Mouse (Mus musculus): ENCODE results near the gene Fgd2.

Fgd2 gene

GRCm38 (mm10) chr17:29397480-29398433, 37.0 kb downstream of the Fgd2 start:
- DNase-seq (ENCODE audit: low spot score), result peak; percentile 68

- DNase-seq (ENCODE audit: low spot score), result no peak
Measured at GRCm38 (mm10) chr17:29398434-29399026, 37.8 kb downstream of the Fgd2 start.

DNA sequence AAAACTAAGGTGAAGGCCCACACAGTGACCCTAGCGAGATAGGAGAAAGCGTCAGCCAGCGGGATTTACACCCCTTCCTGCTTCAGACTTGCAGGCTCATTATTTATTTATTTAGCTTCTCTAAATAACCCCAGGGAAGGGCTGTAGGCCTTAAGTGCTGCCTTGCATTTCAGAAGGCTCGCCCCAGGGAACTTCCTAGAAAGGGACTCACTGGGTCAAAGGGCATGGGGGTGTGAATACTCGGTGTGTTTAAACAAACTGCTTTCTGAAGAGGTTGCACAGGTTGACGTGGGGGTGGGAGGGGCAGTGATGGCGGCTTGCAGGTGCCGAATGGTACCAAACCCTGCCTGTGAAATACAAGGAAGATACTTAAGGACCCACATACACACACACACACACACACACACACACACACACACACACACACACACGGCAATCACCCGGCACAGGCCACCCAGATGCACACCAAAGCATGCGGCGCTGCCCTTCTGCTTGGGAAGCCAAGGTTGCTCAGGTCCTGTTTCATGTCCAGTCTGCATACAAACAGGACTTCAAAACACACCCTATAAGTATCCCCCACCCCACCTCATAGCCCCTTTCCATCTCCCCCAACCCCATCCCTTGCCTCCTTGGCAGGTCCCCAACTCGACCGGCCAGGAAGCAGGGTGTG, 38.7 kb downstream of the Fgd2 start:
- DNase-seq (ENCODE audit: low spot score), result no peak

DNA sequence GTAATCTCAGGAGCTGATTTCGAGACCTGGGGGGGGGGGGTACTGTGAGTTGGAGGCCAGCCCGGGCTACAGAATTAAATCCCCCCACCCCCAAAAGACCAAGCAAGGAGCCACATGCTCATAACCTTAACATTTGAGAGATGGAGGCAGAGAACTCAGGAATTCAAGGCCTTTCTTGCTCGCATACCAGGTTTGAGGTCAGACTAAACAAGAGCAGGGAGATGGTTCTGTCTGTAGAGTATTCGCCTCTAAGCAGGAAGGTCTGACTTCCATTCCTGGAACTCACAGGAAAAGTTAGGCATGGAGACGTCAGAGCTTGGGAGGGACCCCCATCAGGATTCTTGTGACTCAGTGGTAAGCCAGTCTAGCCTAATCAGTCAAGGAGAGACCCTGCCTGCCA, 39.3 kb downstream of the Fgd2 start:
- DNase-seq (ENCODE audit: low spot score), result no peak

- no peak for DNase-seq (ENCODE audit: low spot score)
Measured at GRCm38 (mm10) chr17:29401741-29402268, 41.1 kb downstream of the Fgd2 start.

DNA sequence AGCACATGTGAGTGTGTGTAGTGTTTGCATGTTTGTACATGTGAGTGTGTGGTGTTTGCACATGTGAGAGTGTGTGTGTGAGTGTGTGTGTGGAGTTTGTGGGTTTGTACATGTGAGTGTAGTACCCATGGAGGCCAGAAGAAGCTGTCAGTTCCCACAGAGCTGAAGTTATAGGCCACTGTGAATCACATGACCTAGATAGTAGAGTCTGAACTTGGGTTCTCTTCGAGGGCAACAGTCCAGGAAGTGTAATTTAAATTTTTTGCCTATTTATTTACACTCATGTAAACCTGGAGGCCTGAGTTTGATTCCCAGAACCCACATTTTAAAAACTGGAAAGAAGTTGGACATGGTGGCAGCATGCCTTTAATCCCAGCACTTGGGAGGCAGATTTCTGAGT, 42.5 kb downstream of the Fgd2 start:
- no peak for DNase-seq (ENCODE audit: low spot score)

DNA sequence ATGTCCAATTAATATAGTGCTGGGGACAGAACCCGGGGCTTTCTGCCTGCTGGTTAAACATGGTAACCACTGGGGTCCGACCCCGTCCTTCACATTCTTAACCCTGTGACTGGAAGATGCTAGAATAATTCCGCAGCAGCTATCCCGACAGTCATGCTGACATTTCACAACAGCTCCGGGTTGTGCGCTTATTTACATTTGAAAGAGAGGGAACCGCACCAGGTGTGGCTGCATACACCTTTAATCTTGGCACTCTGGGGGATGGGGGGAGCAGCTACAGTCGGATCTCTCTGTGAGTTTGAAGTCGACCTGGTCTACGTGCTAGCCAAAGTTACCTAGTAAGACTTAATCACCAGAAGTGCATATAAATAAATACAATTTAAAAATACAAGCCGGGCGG, 44.8 kb downstream of the Fgd2 start:
- no peak for DNase-seq (ENCODE audit: low spot score)

DNA sequence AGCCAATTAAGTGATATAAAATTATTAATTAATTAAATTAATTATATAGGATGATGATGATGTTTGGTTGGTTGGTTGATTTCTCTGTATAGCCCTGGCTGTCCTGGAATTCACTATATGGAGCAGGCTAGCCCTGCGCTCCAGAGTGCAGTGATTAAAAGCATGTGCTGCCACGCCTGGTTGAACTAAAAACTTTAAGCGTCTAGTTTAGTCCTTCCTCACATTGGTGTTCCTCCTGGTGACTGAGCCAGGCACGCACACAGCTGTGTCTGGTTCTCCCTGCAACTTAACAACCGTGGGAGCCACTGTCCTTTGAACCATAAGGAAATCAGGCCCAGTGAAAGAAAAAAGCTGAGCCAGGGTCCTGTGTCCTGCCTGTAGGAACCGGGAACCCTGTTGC, 45.4 kb downstream of the Fgd2 start:
- DNase-seq (ENCODE audit: low spot score), result no peak

GRCm38 (mm10) chr17:29407405-29407804, 46.7 kb downstream of the Fgd2 start:
- no peak for DNase-seq (ENCODE audit: low spot score)

DNA sequence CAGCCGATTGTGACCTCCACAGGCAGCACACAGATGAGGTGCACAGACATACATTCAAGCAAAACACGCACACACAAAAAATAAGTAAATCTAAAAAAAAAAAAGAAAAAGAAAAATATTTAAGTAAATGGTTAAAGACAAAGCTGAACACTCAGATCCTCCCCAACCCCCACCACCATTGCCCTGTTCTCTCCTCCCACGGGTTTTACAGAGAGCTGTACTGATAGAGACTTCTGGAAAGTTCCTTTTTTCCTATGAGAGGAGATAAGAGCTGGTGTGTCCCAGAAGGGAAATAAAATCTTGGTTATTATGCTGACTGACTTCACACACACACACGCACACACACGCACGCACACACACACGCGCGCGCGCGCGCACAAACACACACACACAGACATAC, 47.6 kb downstream of the Fgd2 start:
- no peak for DNase-seq (ENCODE audit: low spot score)

GRCm38 (mm10) chr17:29409800-29410343, 49.2 kb downstream of the Fgd2 start:
- no peak for DNase-seq (ENCODE audit: low spot score)

DNA sequence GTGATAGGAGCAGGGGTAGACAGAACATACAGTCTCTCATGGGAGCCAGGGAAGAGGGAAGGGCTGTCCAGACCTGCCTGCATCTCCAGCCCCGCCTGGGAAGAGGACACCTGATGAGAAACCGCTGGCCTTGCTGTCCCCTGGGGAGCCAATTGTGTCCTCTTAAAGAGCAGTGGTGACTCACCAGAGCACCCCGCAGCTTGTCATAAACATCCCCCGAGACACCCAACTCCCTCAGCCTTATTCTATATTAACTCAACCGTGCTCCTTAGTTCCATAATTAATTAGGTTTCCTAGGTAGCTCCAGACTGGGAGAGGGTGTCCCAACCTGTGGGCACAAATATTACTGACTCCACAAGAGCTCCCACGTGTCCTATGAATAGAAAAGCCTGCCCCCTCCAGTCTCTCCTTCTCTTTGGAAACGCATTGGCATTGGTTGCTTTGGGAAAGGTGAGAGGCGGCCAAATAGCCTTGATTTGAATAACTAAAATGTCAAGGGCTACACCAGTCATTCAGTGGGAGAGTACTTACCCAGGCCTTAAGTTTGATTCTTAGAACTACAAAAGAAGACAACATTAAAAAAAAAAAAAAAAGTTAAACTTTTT, 51.2 kb downstream of the Fgd2 start:
- DNase-seq (ENCODE audit: low spot score), result no peak

GRCm38 (mm10) chr17:29414566-29414965, 53.9 kb downstream of the Fgd2 start:
- no peak for DNase-seq (ENCODE audit: low spot score)

DNA sequence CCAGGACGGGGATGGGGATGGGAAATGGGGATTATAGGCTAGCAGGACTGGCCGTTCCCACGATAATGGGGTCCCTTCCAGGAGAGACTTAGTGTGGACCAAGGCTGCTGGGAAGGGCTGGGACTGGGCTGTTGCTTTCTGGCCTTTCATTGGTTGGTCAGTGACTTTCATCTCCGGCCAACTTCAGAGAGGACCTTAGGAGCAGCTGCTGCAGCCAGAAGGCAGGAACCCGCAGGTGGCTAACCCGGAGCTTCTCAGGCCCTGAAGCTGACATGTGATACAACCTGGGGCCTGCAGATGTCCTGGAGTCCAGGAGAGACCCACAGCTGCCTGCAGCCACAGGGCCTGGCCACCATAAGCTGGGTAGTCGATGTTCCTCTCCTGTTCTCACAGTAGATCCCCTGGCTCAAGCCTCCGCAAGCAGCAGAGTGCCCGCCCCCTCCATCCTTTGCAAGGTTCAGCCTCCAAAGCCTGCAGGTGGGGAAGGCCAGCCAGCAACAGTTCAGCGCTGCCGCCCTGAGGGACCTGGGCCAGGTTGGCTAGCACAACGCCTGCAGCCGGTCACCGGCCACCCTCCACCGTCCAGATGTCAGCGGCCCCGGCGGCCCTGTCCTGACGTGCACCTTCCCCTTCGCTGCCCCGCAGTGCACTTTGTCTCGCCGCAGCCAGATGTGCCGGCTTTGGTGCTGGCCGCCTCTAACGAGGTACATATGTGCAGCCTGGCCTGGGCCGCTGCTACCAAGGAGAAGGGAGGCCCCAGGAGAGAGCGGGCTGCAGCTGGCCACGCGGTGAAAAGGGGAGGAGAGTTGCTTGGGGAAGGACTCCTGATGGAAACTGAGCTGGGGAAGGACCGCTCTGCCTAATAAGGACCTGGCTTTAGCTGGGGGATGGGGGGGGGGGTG, 55.3 kb downstream of the Fgd2 start:
- DNase-seq (ENCODE audit: low spot score), result peak; percentile 44

DNA sequence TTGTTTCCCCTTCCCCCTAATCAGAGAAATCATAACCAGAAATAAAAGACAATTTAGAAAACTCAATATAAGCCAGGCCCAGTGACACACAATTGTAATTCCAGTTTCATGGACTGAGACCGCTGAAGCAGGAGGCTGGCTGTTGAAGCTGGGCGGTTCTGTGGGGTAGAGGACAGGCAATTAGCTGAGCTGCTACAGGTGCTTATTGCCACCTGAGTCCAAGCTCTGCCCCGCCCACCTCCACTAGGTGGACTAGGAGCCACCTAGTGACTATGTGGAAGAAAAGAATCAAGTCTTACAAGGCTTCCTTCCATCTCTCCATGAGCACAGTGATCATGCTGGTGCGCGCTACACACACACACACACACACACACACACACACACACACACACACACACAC, 56.0 kb downstream of the Fgd2 start:
- no peak for DNase-seq (ENCODE audit: low spot score)

- DNase-seq (ENCODE audit: low spot score), result no peak
Measured at GRCm38 (mm10) chr17:29418758-29419380, 58.2 kb downstream of the Fgd2 start.

GRCm38 (mm10) chr17:29419976-29420739, 59.4 kb downstream of the Fgd2 start:
- no peak for DNase-seq (ENCODE audit: low spot score)

- DNase-seq (ENCODE audit: low spot score), result no peak
Measured at GRCm38 (mm10) chr17:29421319-29421718, 60.6 kb downstream of the Fgd2 start.

GRCm38 (mm10) chr17:29422337-29422736, 61.6 kb downstream of the Fgd2 start:
- no peak for DNase-seq (ENCODE audit: low spot score)

All from ovary, postnatal 14 days (tissue).